Mouse (Mus musculus): ENCODE results near the gene Mogs.
"Not testable (repeated sequence)": the region's sequence is repeated elsewhere in the genome, so short reads cannot be mapped to it uniquely, and the experiment has no call there.

Gene Mogs

DNA sequence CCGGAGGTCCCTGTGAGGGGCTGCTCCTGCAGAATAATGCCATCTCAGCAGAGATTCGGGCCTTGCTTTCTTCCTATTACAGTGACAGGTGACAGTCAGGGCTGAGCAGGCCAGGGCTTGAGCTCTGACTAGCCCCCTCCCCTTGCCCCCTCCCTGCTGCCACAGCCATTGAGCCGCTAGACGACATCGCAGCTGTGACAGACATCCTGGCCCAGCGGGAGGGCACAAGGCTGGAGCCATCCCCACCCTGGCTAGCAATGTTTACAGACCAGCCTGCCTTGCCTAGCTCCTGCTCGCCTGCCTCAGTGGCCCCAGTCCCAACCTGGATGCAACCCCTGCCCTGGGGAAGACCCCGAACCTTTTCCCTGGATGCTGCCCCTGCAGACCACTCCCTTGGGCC, 36.4 kb downstream of the Mogs start:
- no peak for DNase-seq (ENCODE audit: low spot score)

DNA sequence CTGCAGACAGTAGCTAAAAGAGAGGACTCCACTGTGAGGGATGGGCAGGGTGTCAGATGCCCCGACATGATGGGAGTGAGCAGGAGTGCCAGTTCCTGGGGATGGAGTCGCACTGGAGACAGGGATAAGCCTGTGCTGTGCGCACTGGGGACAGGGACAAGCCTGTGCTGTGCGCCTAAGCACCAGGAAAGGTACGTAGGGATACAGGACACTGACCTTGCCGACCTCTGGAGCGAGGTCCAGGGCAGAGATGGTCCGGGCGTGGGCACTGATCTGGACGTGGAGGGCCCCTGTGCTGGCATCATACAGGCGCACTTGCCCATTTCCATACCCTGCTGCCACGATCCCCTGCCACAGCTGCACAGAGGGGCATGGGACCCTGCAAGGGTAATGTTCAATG, 37.7 kb downstream of the Mogs start:
- DNase-seq (ENCODE audit: low spot score): no peak

DNA sequence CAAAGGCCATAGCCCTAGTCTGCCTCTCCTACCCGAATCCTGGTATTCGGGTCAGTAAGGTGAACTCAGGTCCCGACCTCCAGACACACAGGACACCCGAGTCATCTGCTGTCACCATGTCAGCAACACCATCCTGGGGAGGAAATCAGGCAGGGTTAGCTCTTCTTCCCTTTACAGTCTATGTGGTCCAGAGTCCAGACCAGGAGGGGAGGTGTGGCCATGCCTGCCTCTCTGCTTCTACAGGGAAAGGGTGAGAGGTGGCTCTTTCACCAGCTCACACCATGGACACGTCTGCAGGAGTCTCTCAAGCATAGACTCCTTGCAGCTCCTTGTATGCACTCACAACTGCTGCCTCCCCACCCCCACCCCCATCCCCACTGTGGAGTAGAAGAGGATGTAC, 38.2 kb downstream of the Mogs start:
- DNase-seq (ENCODE audit: low spot score): no peak

DNA sequence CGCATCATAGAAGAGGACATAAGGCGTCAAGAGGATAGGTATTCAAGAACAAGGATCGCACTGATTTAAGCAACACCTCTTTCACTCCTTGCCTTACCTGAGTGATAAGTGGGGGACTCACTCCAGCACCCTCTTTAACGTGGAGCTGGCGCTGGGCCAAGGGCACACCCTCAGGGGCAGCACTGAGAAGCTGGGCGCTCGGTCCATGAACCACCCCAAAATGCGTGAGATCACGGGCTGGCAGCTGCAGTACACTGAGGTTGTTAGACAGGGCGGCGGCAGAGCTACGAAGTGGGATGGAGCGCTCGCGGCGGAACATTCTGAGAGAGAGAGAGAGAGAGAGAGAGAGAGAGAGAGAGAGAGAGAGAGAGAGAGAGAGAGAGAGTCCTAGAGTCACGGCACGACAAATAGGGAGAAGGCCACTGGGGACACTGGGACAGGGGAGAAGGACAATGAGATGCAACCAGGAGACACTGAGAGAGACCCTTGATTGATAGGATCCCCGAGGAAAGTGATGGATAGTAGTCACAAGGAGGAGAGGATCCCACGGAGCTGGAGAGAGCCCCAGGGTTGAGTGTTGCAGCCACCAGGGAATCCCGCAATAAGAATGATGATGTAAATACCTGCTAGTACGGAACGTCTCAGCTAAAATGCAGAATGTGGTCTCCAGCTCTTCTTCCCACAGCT, 40.4 kb downstream of the Mogs start:
- DNase-seq (ENCODE audit: low spot score): no peak

DNA sequence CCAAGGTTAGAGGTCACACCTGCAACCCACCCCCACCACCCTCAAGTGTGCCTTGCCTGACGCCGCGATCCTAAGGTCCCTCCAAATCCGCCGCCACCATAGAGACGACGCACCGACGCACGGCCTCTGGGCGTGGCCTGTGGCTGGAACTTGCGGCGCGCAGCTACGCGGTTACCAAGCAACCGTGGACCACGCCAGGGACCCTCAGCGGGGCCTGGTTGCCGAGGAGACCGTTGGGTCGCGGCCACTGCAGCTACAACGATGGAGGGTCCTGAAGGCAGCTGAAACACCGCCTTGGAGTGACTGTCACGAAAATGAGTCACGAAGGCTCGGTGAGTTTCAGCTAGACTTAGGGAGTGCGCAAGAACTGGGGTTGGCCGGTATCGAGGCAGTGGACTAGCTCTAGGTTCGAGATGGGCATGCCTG, 41.0 kb downstream of the Mogs start, which contains the start of the genes Wdr54 and 1700003E16Rik:
Wdr54 (minus strand) TSS at position 139 of the 426 bp plus-strand sequence.
1700003E16Rik (plus strand) TSS at position 146 of the 426 bp plus-strand sequence.
- DNase-seq (ENCODE audit: low spot score): no peak

DNA sequence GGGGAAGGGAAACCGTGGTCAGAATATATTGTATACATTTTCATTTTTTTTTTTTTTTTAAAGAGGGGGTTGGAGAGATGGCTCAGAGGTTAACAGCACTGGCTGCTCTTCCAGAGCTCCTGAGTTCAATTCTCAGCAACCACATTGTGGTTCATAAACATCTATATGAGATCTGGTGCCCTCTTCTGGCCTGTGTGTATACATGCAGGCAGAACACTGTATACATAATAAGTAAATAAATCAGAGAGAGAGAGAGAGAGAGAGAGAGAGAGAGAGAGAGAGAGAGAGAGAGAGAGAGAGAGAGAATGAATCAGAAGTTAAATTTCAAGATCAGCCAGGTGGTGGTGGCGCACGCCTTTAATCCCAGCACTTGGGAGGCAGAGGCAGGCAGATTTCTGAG, 44.2 kb downstream of the Mogs start:
- not testable (repeated sequence) for DNase-seq (ENCODE audit: low spot score)

DNA sequence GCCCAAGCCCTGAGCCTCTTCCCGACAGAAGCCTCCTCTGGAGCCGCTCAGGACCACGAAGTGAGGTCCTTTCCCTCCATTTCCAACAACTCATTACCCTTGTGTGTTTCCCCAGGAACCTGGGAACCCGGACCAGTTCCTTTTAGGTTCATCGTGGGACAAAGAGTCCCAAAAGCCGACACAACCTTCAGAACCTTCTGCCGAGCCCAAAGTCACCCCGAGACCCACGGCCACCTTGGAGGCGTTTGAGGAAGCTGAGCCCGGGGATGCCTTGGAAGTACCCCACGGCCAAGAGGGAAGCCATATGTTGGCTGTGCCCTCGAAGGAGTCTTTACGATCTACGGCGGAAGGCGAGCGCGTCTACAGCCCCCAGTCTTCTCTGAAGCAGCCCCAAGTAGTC, 46.1 kb downstream of the Mogs start:
- no peak for DNase-seq (ENCODE audit: low spot score)

DNA sequence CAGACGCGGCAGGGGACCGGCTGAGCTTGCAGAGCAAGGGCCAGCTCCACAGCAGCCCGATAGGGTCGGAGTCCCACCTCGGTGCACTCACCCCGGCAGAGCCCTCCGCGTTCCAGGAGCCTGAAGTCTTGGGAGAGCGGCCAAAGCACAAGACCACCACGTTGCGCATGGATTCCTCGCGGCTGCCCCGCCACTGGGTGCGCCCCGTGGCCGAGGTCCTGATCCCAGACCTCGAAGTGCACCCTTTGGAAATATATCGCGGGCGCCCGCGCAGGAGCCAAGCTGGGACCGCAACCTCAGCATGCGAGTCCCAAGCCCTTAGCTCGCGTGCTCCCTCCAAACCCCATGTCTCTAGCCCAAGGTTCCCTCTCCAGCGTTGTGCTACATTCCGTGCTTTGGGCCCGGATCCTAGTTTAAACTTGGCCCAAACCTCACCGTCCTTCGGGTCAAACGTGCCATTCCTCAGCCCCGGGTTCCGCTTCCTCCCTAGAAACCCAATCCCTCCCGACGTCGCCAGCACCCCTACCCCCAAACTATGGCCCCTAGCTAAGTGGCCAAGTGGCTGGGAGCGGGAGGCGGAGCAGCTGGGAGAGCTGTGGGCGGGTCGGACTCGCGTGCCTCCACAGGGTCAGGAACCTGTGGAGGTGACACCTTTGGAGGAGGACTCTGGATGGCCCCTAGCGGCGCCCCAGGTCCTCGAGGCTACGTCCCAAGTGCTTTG, 46.8 kb downstream of the Mogs start:
- DNase-seq (ENCODE audit: low spot score): no peak

DNA sequence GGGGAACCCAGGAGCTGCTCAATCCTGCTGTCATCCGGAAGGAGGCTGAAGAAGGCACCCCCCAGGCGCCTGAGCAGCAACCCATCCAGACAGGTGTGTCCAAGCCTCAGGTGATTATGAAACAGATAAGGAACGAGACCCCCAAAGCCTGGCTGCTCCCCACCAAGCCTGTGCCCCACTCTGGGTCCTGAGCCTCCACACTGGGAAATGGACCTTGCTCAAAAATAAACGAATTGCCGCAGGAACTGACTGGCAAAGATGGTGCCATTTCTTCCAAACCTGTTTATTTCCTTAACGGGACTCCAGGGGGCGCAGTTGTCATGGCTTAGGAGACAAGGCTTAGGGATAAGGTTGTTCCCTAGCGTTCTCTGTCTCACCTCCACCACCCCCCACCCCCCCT, 47.4 kb downstream of the Mogs start:
- peak; percentile 17 for DNase-seq (ENCODE audit: low spot score)

DNA sequence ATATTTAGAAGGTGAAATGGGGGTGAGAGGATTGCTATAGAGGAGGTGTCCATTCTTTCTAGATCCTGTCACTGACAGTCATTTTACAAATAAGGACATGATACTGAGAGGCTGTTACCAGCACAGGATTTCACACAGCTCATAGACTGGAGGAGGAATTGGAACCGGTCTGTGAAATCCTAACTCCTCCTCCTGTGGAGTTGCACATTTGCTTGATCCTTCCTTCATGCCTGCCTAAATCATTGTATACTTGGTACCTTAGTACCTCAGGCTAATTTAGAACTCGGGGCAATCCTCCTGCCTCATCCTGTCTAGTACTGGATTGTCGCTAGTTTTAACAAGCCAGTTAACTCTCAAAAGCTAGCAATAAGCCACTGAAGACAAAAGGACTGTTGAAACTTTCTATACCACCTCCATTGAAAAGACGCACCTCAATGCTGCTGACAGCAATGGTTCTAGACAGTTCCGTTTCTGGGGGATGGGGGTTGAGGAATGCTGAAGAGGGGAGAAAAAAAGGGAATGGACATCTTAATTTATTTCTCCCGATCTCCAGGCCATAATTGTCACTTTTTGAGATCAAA, 49.8 kb downstream of the Mogs start:
- no peak for DNase-seq (ENCODE audit: low spot score)

DNA sequence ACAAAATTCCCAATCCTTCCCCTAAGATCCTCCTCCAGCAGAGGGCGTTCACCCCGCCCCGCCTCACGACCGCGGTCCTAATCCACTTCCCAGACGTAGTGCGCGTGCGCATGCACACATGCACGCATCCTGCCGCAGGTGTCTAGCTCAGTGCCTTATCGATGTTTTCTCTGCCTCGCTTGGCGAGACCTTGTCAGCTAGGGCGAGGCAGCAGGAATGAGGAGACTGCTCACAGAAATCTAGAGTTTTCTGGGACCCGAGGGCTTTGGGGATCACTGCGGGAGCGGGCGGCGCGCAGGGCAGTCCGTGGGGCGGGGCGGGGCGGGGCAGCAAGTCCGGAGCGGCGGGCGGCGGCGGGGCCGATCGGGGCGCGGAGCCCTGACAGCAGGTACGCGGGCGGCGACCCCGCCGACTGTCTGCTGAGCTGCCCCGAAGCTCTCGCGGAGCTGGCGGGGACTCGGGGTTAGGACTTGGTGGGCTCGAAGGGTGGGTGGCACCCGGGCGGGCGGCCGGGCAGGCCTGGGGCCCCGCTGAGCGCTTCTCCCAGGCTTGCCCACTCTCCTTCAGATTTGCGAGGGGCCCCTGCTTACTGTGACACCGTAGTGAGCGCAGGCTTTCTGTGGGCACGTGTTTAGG, 50.4 kb downstream of the Mogs start, which contains the start of gene Dctn1:
Dctn1 (plus strand) TSS at position 314 of the 636 bp plus-strand sequence.
- DNase-seq (ENCODE audit: low spot score): peak; percentile 92

DNA sequence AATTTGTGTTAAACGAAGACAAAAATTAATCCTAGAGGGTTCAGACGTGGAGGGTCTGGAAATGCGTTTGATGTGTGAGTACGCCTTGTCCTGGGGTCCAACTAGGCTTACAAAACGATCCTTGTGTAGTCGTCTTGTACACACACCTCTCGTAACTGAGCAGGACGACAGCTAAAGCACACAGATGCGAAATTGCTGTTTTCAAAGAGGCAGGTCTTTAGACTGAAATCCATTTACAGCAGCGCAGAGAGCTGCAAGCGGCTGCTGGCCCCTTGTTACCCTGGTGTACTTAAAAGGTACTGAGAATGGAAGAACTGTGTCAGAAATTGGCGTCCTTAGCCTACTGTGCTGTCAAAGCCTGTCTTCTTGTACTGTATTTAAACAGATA, 50.9 kb downstream of the Mogs start:
- DNase-seq (ENCODE audit: low spot score): no peak

All from spleen, adult 12 weeks (tissue).